Mouse (Mus musculus) liver, embryonic 15.5 days (tissue): ENCODE data around the gene Plcxd3. TPM values are rescaled to one million over a fixed set of nuclear protein-coding genes. Genes with fewer than 3 reads are reported as not detected.

Experiments used
- ATAC-seq: fragments of 200-750 bp; cut with Nextera tagmentation; 2 replicates; pipeline ENCODE4 v1.8.0; 2017; ENCODE audit warnings: moderate number of reproducible peaks, mild to moderate bottlenecking, moderate library complexity; ENCODE audit not compliant: insufficient read depth
- H3K27ac ChIP-seq: fragments of 300-500 bp; sonication (generic); replicated peaks from 2 replicates; pipeline ENCODE4 v1.5.1; 2015; ENCODE audit warnings: mild to moderate bottlenecking, inconsistent platforms
- H3K27me3 ChIP-seq: fragments of 300-500 bp; sonication (generic); 2 replicates; pipeline ENCODE4 v1.6.1; 2015; ENCODE audit warnings: mild to moderate bottlenecking, inconsistent platforms
- H3K36me3 ChIP-seq: fragments of 300-500 bp; sonication (generic); replicated peaks from 2 replicates; pipeline ENCODE4 v1.6.1; 2015; ENCODE audit warnings: moderate library complexity, mild to moderate bottlenecking, inconsistent platforms
- H3K4me1 ChIP-seq: fragments of 300-500 bp; sonication (generic); replicated peaks from 2 replicates; pipeline ENCODE4 v1.6.1; 2015; ENCODE audit warnings: inconsistent platforms
- H3K4me2 ChIP-seq: fragments of 300-500 bp; sonication (generic); 2 replicates; pipeline ENCODE4 v1.6.1; 2015; ENCODE audit warnings: moderate library complexity, mild to moderate bottlenecking, inconsistent platforms
- H3K4me3 ChIP-seq: fragments of 300-500 bp; sonication (generic); replicated peaks from 2 replicates; pipeline ENCODE4 v1.5.1; 2015; ENCODE audit warnings: mild to moderate bottlenecking, inconsistent platforms
- H3K9ac ChIP-seq: fragments of 300-500 bp; sonication (generic); 2 replicates; pipeline ENCODE4 v1.6.1; 2015; ENCODE audit warnings: moderate library complexity, mild to moderate bottlenecking, inconsistent platforms
- H3K9me3 ChIP-seq: fragments of 300-500 bp; sonication (generic); replicated peaks from 2 replicates; pipeline ENCODE4 v1.6.1; 2016; ENCODE audit warnings: inconsistent platforms
- WGBS: fragments of 180-500 bp; shearing (Covaris S2); methylation state at CpG from one replicate; pipeline ENCODE4 v1.1.7; 2015; ENCODE audit warnings: mixed read lengths; ENCODE audit not compliant: insufficient replicate concordance; 5-methylcytosine and 5-hydroxymethylcytosine counted together
- polyA plus RNA-seq: library from polyadenylated mRNA; unstranded; fragments of >200 nt; fragmentation: Nextera tagmentation; extraction: Ambion mirVana; gene quantifications from 2 replicates; pipeline ENCODE4 v1.2.1, GENCODE M21; 2015

Gene Plcxd3
- polyA plus RNA-seq: 0.12 and 0.13 TPM in 2 replicates

- Histone ChIP-seq H3K36me3 (no peaks in the 10 kb centered on the region), H3K27me3 (peaks cover 14% of the 10 kb centered on the region), H3K9ac (no peak within 1 kb of the TSS), H3K4me1 (no peaks in the 10 kb centered on the region), H3K27ac (no peak within 1 kb of the TSS), H3K9me3 (no peaks in the 10 kb centered on the region), H3K4me3 (no peak within 1 kb of the TSS), H3K4me2 (peak within 1 kb of the TSS; percentile 10; the same call in 1 of the 2 replicates)
- ATAC-seq: no peak
- WGBS: 2% methylated on average over 33 of the region's 33 CpGs
These were observed at the start of gene Plcxd3 for GRCm38 (mm10) chr15:4375423-4376220. Gene Plcxd3 (plus strand): TSS chr15:4375491.

GRCm38 (mm10) chr15:4331867-4332266 is 43.4 kb upstream of the Plcxd3 start:
- Histone ChIP-seq H3K27ac (no peak overlapping the region), H3K4me1 (no peaks in the 10 kb centered on the region), H3K27me3 (no peaks in the 10 kb centered on the region), H3K9ac (no peak overlapping the region), H3K36me3 (no peaks in the 10 kb centered on the region), H3K9me3 (no peaks in the 10 kb centered on the region), H3K4me3 (no peak overlapping the region), H3K4me2 (no peak overlapping the region)
- ATAC-seq: no peak
- 45% methylated on average over 4 of the region's 4 CpGs for WGBS

- ATAC-seq: no peak
- Histone ChIP-seq H3K4me3 (no peak overlapping the region), H3K27ac (no peak overlapping the region), H3K9ac (no peak overlapping the region), H3K36me3 (no peaks in the 10 kb centered on the region), H3K9me3 (no peaks in the 10 kb centered on the region), H3K4me1 (no peaks in the 10 kb centered on the region), H3K4me2 (no peak overlapping the region), H3K27me3 (no peaks in the 10 kb centered on the region)
- WGBS: 30% methylated on average over 4 of the region's 4 CpGs
These were observed 33.7 kb upstream of the Plcxd3 start for GRCm38 (mm10) chr15:4341620-4342019.

- Histone ChIP-seq H3K27ac (no peak overlapping the region), H3K9ac (no peak overlapping the region), H3K4me3 (no peak overlapping the region), H3K4me1 (no peaks in the 10 kb centered on the region), H3K4me2 (no peak overlapping the region), H3K36me3 (no peaks in the 10 kb centered on the region), H3K9me3 (no peaks in the 10 kb centered on the region), H3K27me3 (no peaks in the 10 kb centered on the region)
- WGBS: 19% methylated on average over 7 of the region's 7 CpGs
- no peak for ATAC-seq
These were observed 26.3 kb upstream of the Plcxd3 start for GRCm38 (mm10) chr15:4348816-4349553.

- no peak overlapping the region for H3K4me3 ChIP-seq
- no peak for ATAC-seq
- WGBS: 69% methylated on average over 11 of the region's 11 CpGs
- H3K27ac ChIP-seq: no peak overlapping the region
- H3K4me1 ChIP-seq: no peaks in the 10 kb centered on the region
- no peak overlapping the region for H3K9ac ChIP-seq
- no peaks in the 10 kb centered on the region for H3K36me3 ChIP-seq
- no peaks in the 10 kb centered on the region for H3K9me3 ChIP-seq
- H3K27me3 ChIP-seq: no peaks in the 10 kb centered on the region
- no peak overlapping the region for H3K4me2 ChIP-seq
These were observed 18.9 kb upstream of the Plcxd3 start for GRCm38 (mm10) chr15:4356397-4356796.

GRCm38 (mm10) chr15:4357706-4358105 is 17.6 kb upstream of the Plcxd3 start:
- H3K27ac ChIP-seq: no peak overlapping the region
- no peaks in the 10 kb centered on the region for H3K4me1 ChIP-seq
- H3K4me3 ChIP-seq: no peak overlapping the region
- 55% methylated on average over 4 of the region's 4 CpGs for WGBS
- no peak overlapping the region for H3K9ac ChIP-seq
- no peak overlapping the region for H3K4me2 ChIP-seq
- no peaks in the 10 kb centered on the region for H3K27me3 ChIP-seq
- no peaks in the 10 kb centered on the region for H3K9me3 ChIP-seq
- H3K36me3 ChIP-seq: no peaks in the 10 kb centered on the region
- ATAC-seq: no peak

- no peak overlapping the region for H3K4me2 ChIP-seq
- H3K4me3 ChIP-seq: no peak overlapping the region
- no peaks in the 10 kb centered on the region for H3K36me3 ChIP-seq
- no peaks in the 10 kb centered on the region for H3K9me3 ChIP-seq
- no peaks in the 10 kb centered on the region for H3K27me3 ChIP-seq
- H3K9ac ChIP-seq: no peak overlapping the region
- H3K4me1 ChIP-seq: no peaks in the 10 kb centered on the region
- 58% methylated on average over 2 of the region's 2 CpGs for WGBS
- ATAC-seq: no peak
- H3K27ac ChIP-seq: no peak overlapping the region
These were observed 7.5 kb upstream of the Plcxd3 start for GRCm38 (mm10) chr15:4367801-4368200.

GRCm38 (mm10) chr15:4374453-4374990 is 769 bp upstream of the Plcxd3 start:
- H3K27ac ChIP-seq: no peak overlapping the region

GRCm38 (mm10) chr15:4375031-4375422 is 264 bp upstream of the Plcxd3 start:
- Histone ChIP-seq H3K27me3 (peaks cover 14% of the 10 kb centered on the region), H3K9ac (no peak overlapping the region), H3K9me3 (no peaks in the 10 kb centered on the region), H3K4me1 (no peaks in the 10 kb centered on the region), H3K4me2 (no peak overlapping the region), H3K36me3 (no peaks in the 10 kb centered on the region), H3K27ac (no peak overlapping the region), H3K4me3 (no peak overlapping the region)
- ATAC-seq: no peak
- WGBS: 25% methylated on average over 6 of the region's 6 CpGs

More at GRCm38 (mm10) chr15:4374453-4374990, 769 bp upstream of the Plcxd3 start:
- H3K36me3 ChIP-seq: no peaks in the 10 kb centered on the region
- no peaks in the 10 kb centered on the region for H3K4me1 ChIP-seq
- H3K4me3 ChIP-seq: no peak overlapping the region
- H3K9me3 ChIP-seq: no peaks in the 10 kb centered on the region
- no peak overlapping the region for H3K4me2 ChIP-seq
- ATAC-seq: no peak
- WGBS: 43% methylated on average over 6 of the region's 6 CpGs
- peaks cover 14% of the 10 kb centered on the region for H3K27me3 ChIP-seq
- H3K9ac ChIP-seq: no peak overlapping the region

GRCm38 (mm10) chr15:4376221-4376631 is 935 bp downstream of the Plcxd3 start:
- 15% methylated on average over 8 of the region's 8 CpGs for WGBS
- Histone ChIP-seq H3K9me3 (no peaks in the 10 kb centered on the region), H3K27me3 (peaks cover 14% of the 10 kb centered on the region), H3K36me3 (no peaks in the 10 kb centered on the region), H3K4me3 (no peak overlapping the region), H3K27ac (no peak overlapping the region), H3K9ac (no peak overlapping the region), H3K4me1 (no peaks in the 10 kb centered on the region), H3K4me2 (no peak overlapping the region)
- ATAC-seq: no peak

- H3K4me3 ChIP-seq: no peak overlapping the region
- ATAC-seq: no peak
- no peak overlapping the region for H3K4me2 ChIP-seq
- H3K27ac ChIP-seq: no peak overlapping the region
- no peaks in the 10 kb centered on the region for H3K4me1 ChIP-seq
- H3K9ac ChIP-seq: no peak overlapping the region
- no peaks in the 10 kb centered on the region for H3K36me3 ChIP-seq
- H3K27me3 ChIP-seq: peaks cover 14% of the 10 kb centered on the region
- no peaks in the 10 kb centered on the region for H3K9me3 ChIP-seq
- WGBS: 65% methylated on average over 5 of the region's 5 CpGs
These were observed 3.5 kb downstream of the Plcxd3 start for GRCm38 (mm10) chr15:4378766-4379165.
